Mouse (Mus musculus): ENCODE results near the gene Tmem232.
"Not testable (repeated sequence)": the region's sequence is repeated elsewhere in the genome, so short reads cannot be mapped to it uniquely, and the experiment has no call there.

Tmem232 gene

DNA sequence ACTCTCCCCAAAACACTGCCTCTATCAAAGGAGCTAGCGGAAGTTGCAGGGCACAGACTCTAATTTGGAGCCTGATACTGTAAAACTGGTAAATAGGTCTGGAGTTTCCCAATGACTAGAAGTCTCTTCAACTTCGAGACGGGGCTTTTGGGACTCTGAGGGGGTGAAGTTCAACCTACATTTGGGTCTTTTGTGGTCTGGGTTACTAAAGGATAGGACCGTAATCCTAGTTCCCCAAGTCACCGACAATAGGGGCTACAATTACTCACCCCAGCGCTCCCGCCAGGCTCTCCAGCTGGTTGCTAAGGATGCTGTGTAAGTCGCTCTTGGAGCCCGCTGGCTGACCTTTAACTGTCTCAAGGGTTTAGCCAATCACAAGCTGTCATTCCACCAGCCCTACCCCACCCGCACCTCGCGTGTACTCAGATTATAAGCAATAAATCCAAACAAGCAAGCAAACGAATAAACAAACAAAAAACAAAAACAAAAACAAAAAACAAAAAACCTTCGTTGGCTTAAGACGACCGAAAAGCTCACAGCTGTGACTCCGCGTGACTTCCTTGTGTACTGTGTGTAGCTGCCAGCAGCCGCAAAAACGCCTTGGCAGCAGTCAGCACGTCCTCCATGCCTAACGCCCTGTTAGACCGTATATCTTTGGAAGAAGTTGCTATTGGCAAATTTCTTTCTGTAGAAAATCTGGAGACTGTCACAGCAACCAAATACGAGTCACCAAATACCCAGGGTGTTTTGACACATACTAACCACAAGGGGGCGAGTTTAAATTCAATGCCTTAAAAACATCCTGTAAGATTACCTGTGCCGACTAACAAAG is at the start of gene Tmem232:
Tmem232 (minus strand) TSS at position 342 of the 832 bp plus-strand sequence.
- peak; percentile 30 to 31 for DNase-seq (ENCODE audit: low spot score in 2 of 2)

DNA sequence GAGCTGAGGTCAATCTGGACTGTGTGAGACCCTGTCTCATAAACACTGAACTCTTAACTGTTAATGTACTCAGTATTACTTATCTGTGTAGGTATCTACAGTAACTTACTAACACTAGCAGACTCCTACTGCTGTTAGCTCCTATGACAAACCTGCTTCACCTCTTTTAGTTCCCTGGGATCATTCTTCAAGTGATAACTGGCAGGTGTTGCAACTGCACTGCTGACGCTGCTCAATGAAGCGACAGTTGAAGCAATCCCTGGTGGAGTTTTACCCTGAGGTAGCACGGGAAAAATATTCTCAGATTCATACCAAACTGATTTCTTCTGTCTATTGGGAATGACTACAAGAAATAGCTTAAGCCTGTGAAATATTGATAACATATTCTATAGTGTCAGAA is 46.3 kb upstream of the Tmem232 start:
- no peak for DNase-seq (ENCODE audit: low spot score in 2 of 2)

DNA sequence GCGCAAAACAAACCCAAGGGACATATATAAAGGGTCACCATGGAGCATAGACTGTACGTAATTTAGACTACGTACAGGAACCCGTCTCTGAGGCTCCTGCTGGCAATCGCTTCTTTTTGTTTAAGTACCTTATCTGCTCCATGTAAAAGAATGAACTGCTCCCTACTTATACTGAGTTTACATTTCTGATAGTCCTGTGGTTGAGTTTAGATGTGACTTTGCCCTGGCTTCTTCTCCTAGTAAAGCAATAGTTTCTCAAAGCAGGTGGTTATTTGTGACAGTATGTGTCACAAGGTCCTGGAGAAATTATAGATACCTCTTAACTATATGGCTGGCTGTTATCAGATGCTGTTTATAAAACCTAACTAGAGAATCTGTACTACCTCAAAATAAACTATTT is 40.9 kb upstream of the Tmem232 start:
- no peak for DNase-seq (ENCODE audit: low spot score in 2 of 2)

DNA sequence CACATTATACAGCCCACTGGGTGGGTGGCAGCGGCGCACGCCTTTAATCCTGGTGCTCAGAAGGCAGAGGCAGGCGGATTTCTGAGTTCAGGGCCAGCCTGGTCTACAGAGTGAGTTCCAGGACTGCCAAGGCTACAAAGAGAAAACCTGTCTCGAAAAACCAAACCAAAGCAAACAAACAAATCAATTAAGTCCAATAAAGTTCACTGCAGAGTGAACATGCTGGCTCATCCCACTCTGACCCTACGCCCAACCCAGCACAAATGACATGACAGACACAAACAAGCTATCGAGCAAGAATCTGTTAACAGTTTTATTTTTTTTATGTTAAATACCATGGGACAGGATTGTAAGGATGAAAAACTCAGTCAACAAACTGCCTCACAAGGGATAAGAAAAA is 39.2 kb upstream of the Tmem232 start:
- no peak for DNase-seq (ENCODE audit: low spot score in 2 of 2)

DNA sequence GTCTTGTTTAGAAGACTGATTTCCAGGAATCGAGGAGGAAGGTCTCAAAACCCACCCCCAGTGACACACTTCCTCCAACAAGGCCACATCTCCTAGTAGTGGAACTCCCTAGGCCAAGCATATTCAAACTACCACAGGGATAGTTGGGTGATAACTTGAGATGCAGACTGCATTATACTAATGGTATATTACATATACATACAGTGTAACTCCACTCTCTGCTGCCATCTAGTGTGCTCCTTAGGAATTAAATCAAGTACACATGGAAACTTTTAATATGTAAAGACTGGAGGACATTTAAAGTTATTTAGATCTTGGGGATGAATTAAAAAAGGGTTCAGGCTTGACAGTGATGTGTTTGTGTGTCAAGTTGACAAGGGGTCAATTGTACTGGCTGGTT is 34.8 kb upstream of the Tmem232 start:
- no peak for DNase-seq (ENCODE audit: low spot score in 2 of 2)

DNA sequence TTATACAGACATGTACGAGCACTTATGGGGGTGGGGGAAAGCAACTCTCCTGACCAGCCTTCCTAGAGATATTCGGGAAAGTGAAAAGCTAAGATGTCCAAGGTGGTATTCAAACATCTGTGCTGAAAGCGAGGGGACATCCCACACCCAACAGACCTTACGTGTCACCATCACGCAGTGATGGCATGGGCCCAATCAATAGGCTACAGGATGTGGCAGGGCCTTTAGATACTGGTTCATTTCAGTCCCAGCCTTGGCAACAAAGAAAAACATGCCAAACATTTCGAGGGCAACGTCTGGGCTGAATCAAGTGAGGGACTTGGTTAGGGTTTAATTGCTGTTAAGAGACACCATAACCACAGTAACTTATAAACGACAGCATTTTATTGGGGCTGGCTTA is 34.3 kb upstream of the Tmem232 start:
- no peak for DNase-seq (ENCODE audit: low spot score in 2 of 2)

DNA sequence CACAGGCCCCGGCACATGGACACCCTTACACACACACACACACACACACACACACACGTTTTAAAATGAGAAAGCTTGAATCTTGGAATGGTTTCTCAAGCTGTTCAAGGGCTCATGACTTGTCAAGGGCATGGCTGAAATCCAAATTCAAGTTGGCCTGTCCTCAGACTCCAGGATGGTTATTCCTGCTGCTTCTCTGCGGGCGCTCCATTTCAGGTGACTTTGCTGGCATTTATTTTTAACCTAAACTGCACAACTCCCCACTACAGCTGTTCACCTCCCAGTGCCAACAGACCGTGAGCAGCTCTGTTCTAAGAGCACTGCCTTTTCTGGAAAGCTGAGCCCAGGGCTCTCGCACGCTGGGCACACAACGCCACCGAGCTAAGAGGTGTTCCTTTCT is 31.3 kb upstream of the Tmem232 start:
- peak in 1 of 2 experiments; percentile 40 for DNase-seq (ENCODE audit: low spot score in 2 of 2)

DNA sequence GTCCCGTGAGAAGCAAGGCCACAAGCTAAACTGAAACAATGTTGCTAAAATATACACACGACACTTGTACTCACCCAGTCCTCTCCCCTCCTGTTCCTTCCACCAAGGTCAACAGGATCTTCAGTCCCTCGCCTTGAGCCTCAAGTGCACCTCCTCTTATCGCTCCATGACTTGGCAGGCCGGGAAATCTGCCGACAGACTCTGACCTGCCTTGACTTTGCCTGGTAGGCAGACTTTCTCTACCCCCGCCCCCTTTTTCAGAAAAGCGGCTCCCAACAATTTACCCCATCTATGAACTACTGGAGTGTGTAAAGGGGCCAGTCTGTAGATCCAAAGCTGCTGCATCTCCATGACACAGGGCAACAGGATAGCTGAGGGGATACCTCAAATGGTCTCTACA is 30.9 kb upstream of the Tmem232 start:
- no peak for DNase-seq (ENCODE audit: low spot score in 2 of 2)

DNA sequence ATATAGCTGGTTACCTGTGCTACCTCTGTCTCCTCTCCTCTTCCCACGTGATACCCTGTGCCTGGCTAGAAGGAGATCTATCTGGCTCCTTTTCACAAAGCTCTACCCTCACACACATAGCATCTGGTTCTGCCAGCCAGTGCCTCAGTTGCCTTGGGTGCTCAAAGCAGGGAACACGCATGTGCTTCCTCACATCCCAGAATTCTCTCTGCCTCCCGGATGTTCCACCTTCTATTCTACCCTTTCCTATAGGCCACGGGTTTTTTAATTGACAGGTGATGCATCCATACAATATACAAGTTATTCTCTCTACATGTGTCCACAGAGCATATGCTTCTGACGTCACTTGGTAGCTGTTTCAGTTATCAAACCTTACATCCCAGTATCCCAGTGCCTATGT is 23.6 kb upstream of the Tmem232 start:
- DNase-seq (ENCODE audit: low spot score in 2 of 2), result no peak

DNA sequence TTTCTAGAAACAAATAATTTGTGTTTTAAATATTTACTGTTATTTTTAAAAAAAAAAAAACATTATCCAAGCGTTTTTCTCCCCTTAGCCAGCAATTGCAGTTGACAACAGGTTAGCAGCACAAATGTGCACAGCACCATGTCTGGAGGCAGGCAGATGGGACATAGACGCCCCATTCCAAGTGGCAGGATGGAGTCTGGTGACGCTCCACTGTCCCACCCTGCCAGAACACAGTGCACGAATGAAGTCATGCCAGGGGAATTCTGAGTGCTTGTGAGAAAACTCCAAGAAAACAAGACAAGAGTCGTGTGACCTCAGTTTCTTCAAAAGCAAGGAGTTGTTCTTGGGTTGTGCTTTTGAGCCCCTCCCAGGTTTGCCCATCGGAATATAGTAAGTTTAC is 22.8 kb upstream of the Tmem232 start:
- DNase-seq (ENCODE audit: low spot score in 2 of 2), result no peak

DNA sequence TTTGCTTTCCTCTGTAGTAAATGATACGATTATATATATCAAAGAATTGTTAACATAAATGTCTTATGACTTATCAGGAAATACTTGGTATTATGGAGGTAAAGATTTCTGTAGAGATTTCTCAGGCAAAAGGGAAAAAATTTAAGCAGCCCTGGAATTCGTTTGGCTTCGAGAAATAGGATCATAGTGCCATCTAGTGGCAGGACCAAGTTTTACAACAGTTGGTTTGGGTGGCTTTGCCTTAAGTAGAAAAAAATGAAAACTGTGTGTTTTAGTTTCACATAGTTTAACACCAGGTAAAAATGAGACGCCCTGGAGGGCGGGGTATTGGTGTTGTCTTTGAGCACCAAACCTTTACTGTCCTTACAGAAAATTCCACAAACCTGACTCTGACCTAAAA is 22.2 kb upstream of the Tmem232 start:
- peak; percentile 70 to 82 for DNase-seq (ENCODE audit: low spot score in 2 of 2)

DNA sequence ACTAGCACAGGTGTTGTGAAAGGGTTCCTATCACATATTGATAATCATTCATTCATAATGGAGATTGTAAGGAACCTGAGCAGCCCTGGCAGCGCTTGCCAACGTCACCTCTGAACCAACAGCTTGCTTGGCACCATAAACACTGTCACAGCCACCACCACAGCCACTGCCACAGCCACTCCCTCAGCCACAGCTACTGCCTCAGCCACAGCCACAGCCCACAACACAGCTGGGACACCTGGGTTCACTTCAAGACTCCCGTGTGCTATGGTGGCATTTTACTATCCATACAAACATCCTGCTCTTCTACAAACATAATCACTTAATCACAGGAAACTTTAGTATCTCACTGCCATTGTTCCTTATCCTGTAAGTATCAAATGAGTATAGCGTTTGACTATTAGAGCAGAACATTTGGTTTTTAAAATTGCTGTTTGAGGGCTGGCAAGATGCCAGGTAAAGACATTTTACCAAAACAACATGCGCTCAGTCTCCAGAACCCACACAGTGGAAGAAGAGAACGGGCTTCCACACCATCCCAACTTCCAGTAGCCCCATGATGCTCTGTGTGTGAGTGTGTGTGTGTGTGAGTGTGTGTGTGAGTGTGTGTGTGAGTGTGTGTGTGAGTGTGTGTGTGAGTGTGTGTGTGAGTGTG is 20.9 kb upstream of the Tmem232 start:
- no peak for DNase-seq (ENCODE audit: low spot score in 2 of 2)

DNA sequence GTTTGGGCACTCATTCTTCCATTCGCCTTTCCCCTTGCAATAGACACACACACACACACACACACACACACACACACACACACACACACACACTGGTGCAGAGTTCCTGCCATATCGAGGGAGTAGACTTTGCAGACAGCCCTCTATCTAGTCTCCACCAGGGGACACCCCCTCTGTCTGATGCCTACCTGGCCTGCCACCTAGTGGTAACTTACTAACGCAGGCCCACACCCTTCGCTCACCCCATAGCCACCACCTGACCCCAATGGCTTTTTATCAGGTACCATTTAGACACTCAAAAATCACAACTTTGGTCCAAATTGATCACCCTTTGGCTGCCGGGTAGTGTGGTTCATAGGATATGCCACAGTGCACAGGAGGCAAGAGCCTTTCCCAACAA is 18.7 kb upstream of the Tmem232 start:
- no peak for DNase-seq (ENCODE audit: low spot score in 2 of 2)

DNA sequence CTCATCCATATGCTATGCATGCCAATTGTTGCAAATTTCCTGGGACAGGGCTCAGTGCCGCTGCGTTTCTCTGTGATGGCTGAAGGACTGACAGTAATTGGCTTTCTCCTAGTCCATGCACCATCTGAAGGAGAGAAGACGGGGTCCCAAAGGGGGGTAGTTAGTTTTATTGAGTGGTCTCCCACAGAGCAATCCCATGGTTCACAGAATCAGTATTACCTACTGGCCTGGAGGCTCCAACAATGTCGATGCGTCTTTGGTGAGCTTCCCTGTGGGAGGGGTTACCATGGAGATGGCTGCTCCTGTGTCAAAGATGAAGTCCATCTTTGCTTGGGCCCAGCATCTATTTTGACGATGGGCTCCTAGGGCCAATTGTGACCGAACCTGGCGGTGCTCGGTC is 18.2 kb upstream of the Tmem232 start:
- DNase-seq (ENCODE audit: low spot score in 2 of 2), result no peak

DNA sequence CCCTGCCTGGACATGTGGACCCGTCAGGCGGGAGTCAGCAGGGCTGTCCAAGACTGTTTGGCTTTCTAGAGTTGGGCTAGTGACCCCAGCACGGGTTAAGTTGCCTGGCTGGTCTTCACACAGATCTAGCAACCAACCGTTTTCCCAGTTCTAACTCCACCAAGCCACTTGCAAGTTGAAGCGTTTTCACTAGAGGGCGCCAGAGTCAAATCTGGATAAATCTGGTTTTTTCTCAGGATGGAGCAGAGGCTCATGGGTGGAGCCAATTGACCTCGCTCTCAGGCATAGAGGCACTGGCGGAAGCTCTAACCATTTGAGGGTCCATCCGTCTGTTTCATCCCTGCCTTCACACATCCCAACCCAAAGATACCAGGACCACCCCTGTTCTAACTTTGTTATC is 17.6 kb upstream of the Tmem232 start:
- peak in 1 of 2 experiments; percentile 66 for DNase-seq (ENCODE audit: low spot score in 2 of 2)

DNA sequence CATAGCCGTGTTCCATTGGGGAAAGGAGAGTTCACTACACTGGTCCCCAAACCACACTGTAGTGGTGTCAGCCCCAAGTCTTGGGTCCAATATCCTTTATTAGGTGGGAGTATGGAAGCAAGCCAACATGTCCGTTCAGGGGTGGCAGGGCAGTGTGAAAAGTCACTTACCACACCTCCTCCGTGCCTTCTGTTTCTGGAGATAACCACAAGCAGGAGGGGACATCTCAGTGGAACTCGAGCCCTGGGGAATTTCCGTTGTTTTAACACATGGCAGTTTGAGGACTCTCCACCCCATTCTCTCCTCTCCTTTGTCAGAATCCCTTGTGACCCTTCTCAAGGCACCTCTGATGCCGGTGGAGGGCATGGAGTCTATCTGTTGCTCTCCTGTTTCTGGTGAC is 16.6 kb upstream of the Tmem232 start:
- DNase-seq (ENCODE audit: low spot score in 2 of 2), result no peak

DNA sequence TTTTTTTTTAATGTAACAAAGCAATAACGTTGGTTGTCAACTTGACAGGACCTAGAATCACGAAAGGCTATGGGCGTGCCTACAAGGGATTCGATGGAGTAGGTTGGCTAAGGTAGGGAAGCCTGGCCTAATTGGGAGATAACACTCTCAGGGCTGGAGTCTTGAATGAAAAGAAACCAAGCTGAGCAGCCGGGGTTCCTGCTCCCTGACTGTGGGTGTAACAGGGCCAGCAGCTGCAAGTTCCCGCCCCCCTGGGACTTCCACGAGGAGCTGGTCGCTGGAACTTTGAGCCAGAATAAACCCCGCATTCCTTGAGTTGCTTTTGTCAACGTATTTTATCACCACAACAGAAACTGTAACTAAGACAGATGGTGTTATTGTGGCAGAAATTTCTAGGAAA is 16.2 kb upstream of the Tmem232 start:
- no peak for DNase-seq (ENCODE audit: low spot score in 2 of 2)

DNA sequence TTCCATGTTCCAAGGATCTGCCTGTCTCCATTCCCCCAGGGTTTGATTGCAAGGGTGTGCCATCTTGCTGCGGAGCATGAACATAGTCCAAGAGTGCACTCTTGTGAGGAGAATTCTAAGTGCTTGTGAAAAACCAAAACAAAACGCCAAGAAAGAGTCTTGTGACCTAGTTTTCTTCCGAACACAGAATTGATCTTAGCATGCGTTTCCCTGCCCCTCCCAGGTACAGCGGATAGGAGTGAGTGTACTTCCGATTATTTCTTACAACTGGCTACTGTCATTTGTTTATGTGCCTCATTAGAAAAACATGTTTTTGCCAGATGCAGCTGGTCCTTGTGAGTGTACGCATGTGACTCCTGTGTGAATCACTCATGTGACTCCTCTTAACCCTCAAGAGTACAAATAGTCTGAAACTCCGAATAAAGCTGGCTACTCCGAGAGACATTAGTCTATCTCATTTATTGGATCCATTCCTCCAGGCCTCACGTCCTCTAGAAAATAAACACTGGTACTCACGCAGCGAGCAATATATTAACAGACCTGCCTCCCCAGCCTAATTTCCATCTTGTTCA is 11.9 kb upstream of the Tmem232 start:
- DNase-seq (ENCODE audit: low spot score in 2 of 2), result no peak

DNA sequence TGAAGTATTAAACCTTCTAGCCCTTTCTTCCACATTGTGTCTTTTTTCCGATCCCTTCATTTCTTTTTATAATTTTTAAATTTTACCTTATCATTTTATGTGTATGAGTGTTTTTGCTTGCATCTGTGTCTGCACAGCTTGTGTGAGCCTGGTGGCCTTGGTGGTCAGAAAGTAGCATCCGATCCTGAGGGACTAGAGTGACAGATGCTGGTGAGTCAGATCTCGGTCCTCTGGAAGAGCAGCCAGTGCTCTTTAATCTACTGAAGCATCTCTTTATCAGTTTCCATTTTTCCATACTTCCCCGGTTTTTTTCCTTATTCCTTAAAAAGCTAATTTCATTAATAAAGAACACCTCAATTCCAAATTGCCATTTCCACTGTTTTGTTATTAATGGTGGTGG is 9.8 kb upstream of the Tmem232 start:
- no peak for DNase-seq (ENCODE audit: low spot score in 2 of 2)

DNA sequence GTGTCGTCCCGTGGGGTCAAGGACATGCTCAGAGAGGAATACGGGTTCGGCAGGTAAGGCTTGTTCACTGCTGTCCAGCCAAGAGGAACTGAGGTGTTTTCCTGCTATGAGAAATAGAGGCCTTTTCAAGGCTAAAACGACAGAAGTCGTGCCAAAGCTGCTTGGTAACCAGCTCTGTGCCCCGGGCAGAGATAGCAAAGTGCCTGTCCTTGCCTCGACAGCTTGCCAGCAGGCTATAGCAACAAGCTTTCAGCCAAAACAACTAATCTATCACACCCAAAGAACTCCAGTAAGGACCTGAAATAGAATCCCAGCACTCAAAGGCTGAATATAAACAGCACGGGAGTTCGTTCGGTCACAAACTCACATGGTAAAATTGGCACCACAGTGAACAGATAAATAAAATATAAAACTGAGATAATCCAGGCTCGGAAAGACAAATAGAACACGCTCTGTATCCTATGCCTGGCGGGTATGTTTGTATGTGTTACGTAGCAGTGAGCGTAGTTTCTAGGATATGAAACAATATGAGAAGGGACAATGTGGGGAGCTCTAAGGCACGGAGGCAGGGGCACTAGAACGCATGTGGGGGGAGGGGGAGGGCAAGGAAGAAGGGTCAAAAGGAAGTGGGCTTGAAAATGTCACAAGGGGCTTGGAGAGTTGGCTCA is 8.2 kb upstream of the Tmem232 start:
- no peak for DNase-seq (ENCODE audit: low spot score in 2 of 2)

DNA sequence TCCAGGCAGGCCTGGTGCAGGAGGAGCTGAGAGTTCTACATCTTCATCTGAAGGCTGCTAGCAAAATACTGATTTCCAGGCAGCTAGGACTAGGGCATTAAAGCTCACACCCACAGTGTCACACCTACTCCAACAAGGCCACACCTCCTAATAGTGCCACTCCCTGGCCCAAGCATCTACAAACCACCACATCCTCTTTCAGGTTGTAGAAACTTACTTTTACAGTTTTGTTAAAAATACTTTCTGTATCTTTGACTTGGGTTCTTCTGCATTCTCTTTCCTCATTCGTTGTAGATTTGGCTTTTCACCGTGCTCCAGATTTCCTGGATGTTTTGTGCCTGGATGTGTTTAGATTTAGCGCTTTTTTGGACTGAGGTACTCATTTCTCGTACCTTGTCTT is 5.6 kb upstream of the Tmem232 start:
- not testable (repeated sequence) for DNase-seq (ENCODE audit: low spot score in 2 of 2)

DNA sequence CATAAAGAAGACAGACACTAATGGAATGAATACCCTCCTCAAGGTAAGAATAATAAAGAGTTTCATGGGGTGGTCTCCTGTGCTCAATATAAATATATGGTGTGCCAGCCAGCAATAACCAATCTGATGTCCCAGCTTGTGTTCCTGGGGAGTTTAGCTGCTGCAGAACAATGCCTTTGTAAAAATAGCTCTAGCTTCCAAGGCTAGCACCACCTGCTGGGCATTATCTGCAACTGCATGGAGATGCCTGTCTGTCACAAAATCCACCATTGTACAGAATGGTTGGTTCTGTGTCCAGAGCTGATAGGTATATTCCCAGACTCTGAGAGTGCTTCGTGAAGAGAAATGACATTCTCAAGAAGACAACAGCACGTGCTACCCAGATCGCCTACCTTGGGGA is 4.4 kb downstream of the Tmem232 start:
- peak in 1 of 2 experiments; percentile 57 for DNase-seq (ENCODE audit: low spot score in 2 of 2)

DNA sequence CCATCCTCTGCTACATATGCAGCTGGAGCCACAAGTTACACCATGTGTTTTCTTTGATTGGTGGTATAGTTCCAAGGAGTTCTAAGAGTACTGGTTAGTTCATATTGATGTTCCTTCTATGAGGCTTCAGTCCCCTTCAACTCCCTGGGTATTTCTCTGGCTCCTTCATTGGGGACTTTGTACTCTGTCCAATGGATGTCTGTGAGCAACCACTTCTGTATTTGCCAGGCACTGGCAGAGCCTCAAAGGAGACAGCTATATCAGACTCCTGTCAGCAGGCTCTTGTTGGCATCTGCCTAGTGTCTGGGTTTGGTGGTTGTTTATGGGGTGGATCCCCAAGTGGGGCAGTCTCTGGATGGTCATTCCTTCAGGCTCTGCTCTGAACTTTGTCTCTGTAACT is 8.2 kb downstream of the Tmem232 start:
- DNase-seq (ENCODE audit: low spot score in 2 of 2), result not testable (repeated sequence)

Measured in frontal cortex, postnatal 36 days (tissue).